13 mouse cellular contexts compared by ENCODE assay signal in genomic region chr11:68196566-68196965, GRCm38 (mm10).
DNase-seq lines count a peak whose midpoint lies in the region; ATAC-seq lines count a peak whose summit lies in the region.
"Had no signal": no experiment of that assay in that cellular context is flagged by ENCODE, and none has a peak within 500 bp of the region (broad histone marks: within the 10 kb centered on the region; RNA-seq: fewer than 3 reads in every experiment).

No protein-coding gene starts in this region.

- 59% methylated on average over 6 of the region's 6 CpGs for WGBS in kidney, embryonic 15.5 days
- WGBS in limb, embryonic 11.5 days = 53% methylated on average over 6 of the region's 6 CpGs

- H3K27me3 ChIP-seq in kidney, embryonic 15.5 days = no peaks in the 10 kb centered on the region
- H3K27me3 ChIP-seq in limb, embryonic 11.5 days (ENCODE audit: control insufficient read depth, insufficient read depth, low read length) = no peaks in the 10 kb centered on the region

- no peaks in the 10 kb centered on the region for H3K36me3 ChIP-seq in kidney, embryonic 15.5 days
- no peaks in the 10 kb centered on the region for H3K36me3 ChIP-seq in limb, embryonic 11.5 days (ENCODE audit: control insufficient read depth, insufficient read depth, low read length)

- DNase-seq in gastrocnemius, postnatal 14 days = peak; percentile 53
- DNase-seq in gastrocnemius, postnatal 36 days = no peak
- DNase-seq in kidney, postnatal 36 days = no peak
- peak; percentile 58 for DNase-seq in adipocyte (ENCODE audit: low spot score)
- DNase-seq in limb, embryonic 11.5 days (ENCODE audit: low spot score) = no peak
- no peak for DNase-seq in layer of hippocampus, adult 18-20 months (ENCODE audit: low spot score in 2 of 2)
- DNase-seq: cerebellum, adult 9-11 months; layer of hippocampus, adult 9-11 months; midbrain, embryonic 14.5 days had no signal

- H3K9ac ChIP-seq in kidney, embryonic 15.5 days = no peak overlapping the region
- no peak overlapping the region for H3K9ac ChIP-seq in limb, embryonic 11.5 days (ENCODE audit: low read length)

- H3K9me3 ChIP-seq in kidney, embryonic 15.5 days (replicated peaks) = no peaks in the 10 kb centered on the region
- no peaks in the 10 kb centered on the region for H3K9me3 ChIP-seq in limb, embryonic 11.5 days (ENCODE audit: control insufficient read depth, low read length)

- peak overlapping the region; percentile 56; the same call in 1 of the 2 replicates for H3K27ac ChIP-seq in kidney, embryonic 15.5 days
- H3K27ac ChIP-seq in limb, embryonic 11.5 days (replicated peaks; ENCODE audit: low read depth, low read length) = peak overlapping the region; percentile 81; the same call in 1 of the 2 replicates

- intact Hi-C loops in gastrocnemius, postnatal 14 days (cut with DNase I; ENCODE audit: low total_unique reads) = no loop called here
- intact Hi-C loops in gastrocnemius, postnatal 36 days (cut with DNase I) = no loop called here

- no peak overlapping the region for H3K4me2 ChIP-seq in kidney, embryonic 15.5 days
- H3K4me2 ChIP-seq in limb, embryonic 11.5 days (ENCODE audit: low read depth, severe bottlenecking) = no peak overlapping the region

- H3K4me3 ChIP-seq in kidney, embryonic 15.5 days (replicated peaks) = no peak overlapping the region
- no peak overlapping the region for H3K4me3 ChIP-seq in limb, embryonic 11.5 days (ENCODE audit: low read depth, low read length)

- ATAC-seq in kidney, embryonic 15.5 days (replicated peaks; ENCODE audit: low FRiP score) = no peak
- ATAC-seq in limb, embryonic 11.5 days (ENCODE audit: insufficient number of reproducible peaks, low FRiP score, low TSS enrichment, low read depth) = peak; percentile 24; the same call in 1 of the 2 replicates
- no peak for ATAC-seq in monocyte, adult 5-6 weeks (replicated peaks; ENCODE audit: insufficient number of reproducible peaks, low FRiP score, low TSS enrichment, poor library complexity, severe bottlenecking)
- ATAC-seq: activated CD4-positive, CD25-positive, alpha-beta regulatory T cell, adult 4 months; lung, postnatal 0 days had no signal

- H3K4me1 ChIP-seq in kidney, embryonic 15.5 days = peaks cover 59% of the 10 kb centered on the region
- H3K4me1 ChIP-seq in limb, embryonic 11.5 days (ENCODE audit: control insufficient read depth, insufficient read depth, low read length) = peaks cover 65% of the 10 kb centered on the region

Comparison
In these comparisons a context has a peak if more than half of its experiments do, and no peak if none do; other contexts are left out.
1. DNase-seq: peak in gastrocnemius, postnatal 14 days (single experiment) and adipocyte (single experiment); none in gastrocnemius, postnatal 36 days (0 of 2), kidney, postnatal 36 days (0 of 2), limb, embryonic 11.5 days (single experiment) and layer of hippocampus, adult 18-20 months (0 of 2).